Comparison of ENCODE assay signal across 8 mouse cellular contexts in the genomic region with DNA sequence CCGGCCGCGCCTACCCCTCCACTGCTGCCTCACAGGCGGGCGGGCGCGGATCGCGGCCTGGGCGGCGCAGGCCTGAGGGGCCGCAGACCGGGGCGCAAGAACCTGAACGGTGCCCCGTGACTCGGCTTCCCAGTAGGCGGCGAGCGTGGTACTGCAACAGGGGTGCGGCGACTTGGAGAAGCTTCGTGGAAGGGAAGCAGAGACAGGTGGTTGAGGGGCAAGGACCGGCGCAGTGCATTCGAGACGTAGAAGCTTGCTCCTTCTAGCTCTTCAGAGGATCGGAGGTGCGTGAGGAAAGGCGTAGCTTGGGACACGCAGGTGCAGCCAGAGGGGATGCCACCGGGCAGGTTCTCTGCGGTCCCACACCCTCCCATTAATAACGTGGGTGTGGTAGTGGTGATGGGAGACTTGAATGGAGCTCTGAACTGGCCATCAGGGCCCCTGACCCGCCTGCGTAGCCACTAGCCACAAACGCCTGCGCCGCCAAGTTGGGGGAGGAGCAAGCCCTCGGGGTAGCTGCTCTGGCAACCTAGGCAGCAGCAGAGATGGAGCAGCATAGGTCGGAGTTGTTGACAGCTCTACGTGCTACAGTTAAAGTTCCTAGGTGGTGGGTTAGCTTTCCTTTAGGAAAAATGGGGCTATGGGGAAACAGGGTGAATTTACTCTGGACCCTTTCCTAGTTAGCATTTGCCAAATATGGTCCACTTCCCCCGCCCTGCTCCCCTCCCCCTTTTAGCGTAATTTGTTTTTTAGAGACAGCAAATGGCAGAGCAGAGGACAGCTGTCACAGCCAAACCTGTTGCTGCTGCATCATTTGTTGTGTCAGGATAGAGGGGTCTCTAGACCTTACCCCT. TPM values are rescaled to one million over a fixed set of nuclear protein-coding genes. Genes with fewer than 3 reads are reported as not detected.
A peak's percentile ranks its signal among the peaks of the same experiment; 100 is the strongest.
DNase-seq lines count a peak whose midpoint lies in the region; ATAC-seq lines count a peak whose summit lies in the region.

No protein-coding gene starts in this region.

- no peaks in the 10 kb centered on the region for H3K27me3 ChIP-seq in intestine, embryonic 14.5 days (replicated peaks; ENCODE audit: control insufficient read depth, insufficient read depth, low read length)
- peaks cover 17% of the 10 kb centered on the region for H3K27me3 ChIP-seq in megakaryocyte, embryonic 14.5 days (replicated peaks)

- peak overlapping the region; percentile 42 for H3K4me3 ChIP-seq in intestine, embryonic 14.5 days (ENCODE audit: low read depth, low read length)
- peak overlapping the region; percentile 99 for H3K4me3 ChIP-seq in megakaryocyte, embryonic 14.5 days (replicated peaks)

- intact Hi-C loops in left cerebral cortex, postnatal 10 days (cut with DNase I): loop anchor here (5.0 kb wide), 1 partner anchor 46 kb away; no protein-coding TSS in a partner anchor

- peaks cover 10% of the 10 kb centered on the region for H3K4me1 ChIP-seq in intestine, embryonic 14.5 days (replicated peaks; ENCODE audit: control insufficient read depth, insufficient read depth, low read length)
- H3K4me1 ChIP-seq in megakaryocyte, embryonic 14.5 days: peaks cover 48% of the 10 kb centered on the region

- H3K4me2 ChIP-seq in intestine, embryonic 14.5 days (ENCODE audit: low read length): peak overlapping the region; percentile 96

- ATAC-seq in intestine, embryonic 14.5 days (replicated peaks; ENCODE audit: low FRiP score, low TSS enrichment, low read depth): peak; percentile 95

- WGBS in intestine, embryonic 14.5 days: 1% methylated on average over 44 of the region's 44 CpGs

- H3K27ac ChIP-seq in intestine, embryonic 14.5 days (ENCODE audit: low read depth): 0 out of 2 replicates have a peak overlapping the region, but pooled peaks have one; percentile 1

- H3K9ac ChIP-seq in intestine, embryonic 14.5 days (ENCODE audit: low read length): peak overlapping the region; percentile 38

- no peaks in the 10 kb centered on the region for H3K9me3 ChIP-seq in intestine, embryonic 14.5 days (ENCODE audit: control insufficient read depth, low read length)
- no peaks in the 10 kb centered on the region for H3K9me3 ChIP-seq in megakaryocyte, embryonic 14.5 days

- no peaks in the 10 kb centered on the region for H3K36me3 ChIP-seq in intestine, embryonic 14.5 days (ENCODE audit: control insufficient read depth, insufficient read depth, low read length)
- no peaks in the 10 kb centered on the region for H3K36me3 ChIP-seq in megakaryocyte, embryonic 14.5 days (replicated peaks; ENCODE audit: low read length)

- DNase-seq in adrenal gland, postnatal 10 days: peak; percentile 82
- peak; percentile 49 for DNase-seq in embryo, embryonic 11.5 days (ENCODE audit: low read depth, low spot score)
- peak; percentile 74 for DNase-seq in gastrocnemius, postnatal 25 days
- peak; percentile 87 for DNase-seq in intestine, embryonic 14.5 days (ENCODE audit: low spot score)
- peak; percentile 62 to 85 for DNase-seq in left cerebral cortex, postnatal 10 days (ENCODE audit: extremely low spot score in 1 of 2, low spot score in 2 of 2)
- DNase-seq in right cerebral cortex, postnatal 10 days (ENCODE audit: low spot score in 2 of 2): peak; percentile 78 to 82
- peak; percentile 83 for DNase-seq in yolk sac, embryonic 10.5 days (ENCODE audit: low spot score)

RNA-seq across cellular contexts. Expression of a gene that starts 38.1 kb away (rescaled TPM):
- total RNA-seq in adrenal gland, postnatal 10 days (2021): 100 to 1,000 TPM; 109 to 127 TPM
- total RNA-seq in gastrocnemius, postnatal 25 days (2021): 10 to 100 TPM; 43.0 to 50.7 TPM
- 53.2 and 58.7 TPM in 2 replicates for polyA plus RNA-seq in intestine, embryonic 14.5 days (2014; fragmentation: Nextera tagmentation; extraction: Ambion mirVana)
- 10 to 100 TPM; 29.1 to 29.2 TPM for total RNA-seq in left cerebral cortex, postnatal 10 days (2021)
- 5.9 and 22.5 TPM in 2 replicates for polyA plus RNA-seq in megakaryocyte, embryonic 14.5 days (2012; ENCODE audit: insufficient read depth, low replicate concordance)

Comparison
In these comparisons a context has a peak if more than half of its experiments do, and no peak if none do; other contexts are left out.
1. Peak in every context shown above with its lines: DNase-seq, ATAC-seq, H3K4me3 ChIP-seq and H3K27ac ChIP-seq.